Mouse (Mus musculus) limb, embryonic 14.5 days (tissue): ENCODE data around the gene Bend3. TPM values are rescaled to one million over a fixed set of nuclear protein-coding genes. Genes with fewer than 3 reads are reported as not detected.

ENCODE experiments used
- ATAC-seq: fragments of 200-750 bp; cut with Nextera tagmentation; 2 replicates; pipeline ENCODE4 v1.8.0; 2017; ENCODE audit warnings: low read depth, moderate number of reproducible peaks, moderate TSS enrichment; ENCODE audit not compliant: low FRiP score
- DNase-seq: peaks from one replicate; pipeline ENCODE4 v3.0.0-alpha.2; 2015; ENCODE audit warnings: low spot score
- H3K27ac ChIP-seq: fragments of 300-500 bp; sonication (generic); replicated peaks from 2 replicates; pipeline ENCODE4 v1.5.1; 2014; ENCODE audit warnings: low read depth, mild to moderate bottlenecking, low read length, moderate library complexity, mixed read lengths
- H3K27me3 ChIP-seq: fragments of 300-500 bp; sonication (generic); 2 replicates; pipeline ENCODE4 v1.6.1; 2014; ENCODE audit warnings: low read length, mixed read lengths; ENCODE audit not compliant: control insufficient read depth, insufficient read depth
- H3K36me3 ChIP-seq: fragments of 300-500 bp; sonication (generic); 2 replicates; pipeline ENCODE4 v1.6.1; 2014; ENCODE audit warnings: mild to moderate bottlenecking, low read length, moderate library complexity, mixed read lengths; ENCODE audit not compliant: control insufficient read depth, insufficient read depth
- H3K4me1 ChIP-seq: fragments of 300-500 bp; sonication (generic); 2 replicates; pipeline ENCODE4 v1.6.1; 2014; ENCODE audit warnings: antibody characterized with exemption, low read length, mixed read lengths; ENCODE audit not compliant: control insufficient read depth, insufficient read depth
- H3K4me2 ChIP-seq: fragments of 300-500 bp; sonication (generic); replicated peaks from 2 replicates; pipeline ENCODE4 v1.6.1; 2014; ENCODE audit warnings: low read depth, mild to moderate bottlenecking, low read length, moderate library complexity; ENCODE audit not compliant: severe bottlenecking
- H3K4me3 ChIP-seq: fragments of 300-500 bp; sonication (generic); replicated peaks from 2 replicates; pipeline ENCODE4 v1.5.1; 2014; ENCODE audit warnings: low read length
- H3K9ac ChIP-seq: fragments of 300-500 bp; sonication (generic); 2 replicates; pipeline ENCODE4 v1.6.1; 2014; ENCODE audit warnings: mild to moderate bottlenecking, low read depth, low read length, moderate library complexity; ENCODE audit not compliant: severe bottlenecking
- H3K9me3 ChIP-seq: fragments of 300-500 bp; sonication (generic); 2 replicates; pipeline ENCODE4 v1.6.1; 2016; ENCODE audit warnings: low read length; ENCODE audit not compliant: control insufficient read depth
- POLR2A ChIP-seq: fragments of 200-500 bp; IDR thresholded peaks from 2 replicates; pipeline ENCODE4 v1.8.0; 2012; ENCODE audit warnings: inconsistent platforms, mild to moderate bottlenecking, moderate library complexity, borderline replicate concordance; ENCODE audit not compliant: insufficient read depth, insufficient read length; ENCODE audit errors: extremely low read depth
- WGBS: fragments of 180-500 bp; shearing (Covaris S2); extraction: QIAGEN DNeasy Blood & Tissue Kit; methylation state at CpG from one replicate; pipeline ENCODE4 v1.1.7; 2014; 5-methylcytosine and 5-hydroxymethylcytosine counted together
- polyA plus RNA-seq, 2 experiments: library from polyadenylated mRNA; depleted of rRNA in 1 of 2; stranded (reverse) in 1 of 2; unstranded in 1 of 2; fragments of >200 nt; fragmentation: Nextera tagmentation in 1 of 2; extraction: Ambion mirVana in 1 of 2; gene quantifications; 2 replicates each; pipeline versions ENCODE4 v1.2.1 to v1.2.3; 2012 to 2014

Gene Bend3
- polyA plus RNA-seq, 2 experiments, result 5.0 to 9.8 TPM

DNA sequence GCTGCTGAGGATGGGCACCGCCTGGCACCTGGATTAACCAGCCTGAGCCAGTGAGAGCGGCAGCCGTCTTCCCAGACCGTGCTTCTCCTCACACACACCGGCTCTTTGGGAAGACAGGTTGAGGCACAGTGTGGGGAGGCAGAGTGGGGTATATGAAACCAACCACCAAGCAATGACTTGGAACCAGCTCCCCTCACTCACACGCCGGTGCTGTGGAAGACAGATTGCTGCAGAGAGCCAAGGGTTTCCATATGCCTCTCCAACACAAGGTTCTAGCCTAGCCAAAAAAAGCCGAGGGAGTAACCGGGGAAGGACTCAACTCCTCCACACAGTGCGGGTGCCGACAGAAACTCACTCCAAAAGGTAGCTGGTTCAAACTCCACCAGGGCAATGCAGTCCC is 80.7 kb downstream of the Bend3 start:
- H3K27me3 ChIP-seq, result no peaks in the 10 kb centered on the region
- no peaks in the 10 kb centered on the region for H3K4me1 ChIP-seq
- H3K4me2 ChIP-seq, result no peak overlapping the region
- DNase-seq (no peak), ATAC-seq (no peak)
- no peaks in the 10 kb centered on the region for H3K9me3 ChIP-seq
- no peak for TF ChIP-seq POLR2A
- H3K36me3 ChIP-seq, result no peaks in the 10 kb centered on the region
- 78% methylated on average over 11 of the region's 11 CpGs for WGBS
- no peak overlapping the region for H3K27ac ChIP-seq
- no peak overlapping the region for H3K4me3 ChIP-seq
- H3K9ac ChIP-seq, result no peak overlapping the region

- no peak overlapping the region for H3K4me2 ChIP-seq
- no peak for TF ChIP-seq POLR2A
- H3K4me1 ChIP-seq, result no peaks in the 10 kb centered on the region
- no peak overlapping the region for H3K27ac ChIP-seq
- no peak for ATAC-seq
- no peaks in the 10 kb centered on the region for H3K36me3 ChIP-seq
- H3K27me3 ChIP-seq, result no peaks in the 10 kb centered on the region
- DNase-seq, result no peak
- no peaks in the 10 kb centered on the region for H3K9me3 ChIP-seq
- no peak overlapping the region for H3K9ac ChIP-seq
- WGBS, result 44% methylated on average over 2 of the region's 2 CpGs
- no peak overlapping the region for H3K4me3 ChIP-seq
These were observed 82.1 kb downstream of the Bend3 start for GRCm38 (mm10) chr10:43560765-43561164.

- no peaks in the 10 kb centered on the region for H3K4me1 ChIP-seq
- TF ChIP-seq POLR2A, result no peak
- H3K27me3 ChIP-seq, result no peaks in the 10 kb centered on the region
- DNase-seq (no peak), ATAC-seq (no peak)
- H3K4me3 ChIP-seq, result no peak overlapping the region
- no peaks in the 10 kb centered on the region for H3K9me3 ChIP-seq
- no peak overlapping the region for H3K27ac ChIP-seq
- WGBS, result 92% methylated on average over 2 of the region's 2 CpGs
- no peak overlapping the region for H3K4me2 ChIP-seq
- H3K9ac ChIP-seq, result no peak overlapping the region
- no peaks in the 10 kb centered on the region for H3K36me3 ChIP-seq
These were observed 82.7 kb downstream of the Bend3 start for GRCm38 (mm10) chr10:43561311-43561710.

Other genes with a start within 250 kb of the Bend3 start
- 4.6 and 28.3 TPM in 2 replicates for gene Gm9803, start 45.3 kb downstream of the Bend3 start, polyA plus RNA-seq (2012; rRNA removed)
- gene Gm9803, start 45.3 kb downstream of the Bend3 start, polyA plus RNA-seq (2014; fragmentation: Nextera tagmentation; extraction: Ambion mirVana), result 12.7 and 14.4 TPM in 2 replicates
- gene 1700021F05Rik, start 62.2 kb downstream of the Bend3 start, polyA plus RNA-seq (2012; rRNA removed), result 21.1 and 24.0 TPM in 2 replicates
- gene 1700021F05Rik, start 62.2 kb downstream of the Bend3 start, polyA plus RNA-seq (2014; fragmentation: Nextera tagmentation; extraction: Ambion mirVana), result 57.6 and 61.4 TPM in 2 replicates
- gene Cd24a, start 99.5 kb downstream of the Bend3 start, polyA plus RNA-seq (2012; rRNA removed), result 335 and 359 TPM in 2 replicates
- gene Cd24a, start 99.5 kb downstream of the Bend3 start, polyA plus RNA-seq (2014; fragmentation: Nextera tagmentation; extraction: Ambion mirVana), result 268 and 314 TPM in 2 replicates